Mouse (Mus musculus): ENCODE results near the gene Tec. TPM values are rescaled to one million over a fixed set of nuclear protein-coding genes. Genes with fewer than 3 reads are reported as not detected.

The Tec gene
- polyA plus RNA-seq, 1 experiment from 2014 or later = 8.8 TPM

DNA sequence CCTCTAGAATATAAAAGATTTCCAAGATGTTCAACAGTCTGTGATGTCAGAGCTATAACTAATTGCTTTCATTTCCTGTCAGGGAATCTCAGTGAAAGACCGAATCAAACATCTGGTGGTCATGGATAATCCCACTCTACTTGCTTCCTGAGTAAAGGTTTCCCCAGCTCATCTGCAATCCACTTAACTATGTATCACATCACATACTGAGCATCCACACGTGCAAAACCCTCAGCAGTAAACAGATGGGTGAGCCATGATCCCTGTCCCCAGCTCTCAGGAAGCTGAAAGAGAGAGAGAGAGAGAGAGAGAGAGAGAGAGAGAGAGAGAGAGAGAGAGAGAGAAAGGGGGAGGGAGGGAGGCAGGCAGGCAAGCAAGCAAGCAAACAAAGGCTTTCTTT, 51.8 kb downstream of the Tec start:
- WGBS = 18% methylated on average over 2 of the region's 2 CpGs
- no peak overlapping the region for H3K4me3 ChIP-seq (replicated peaks)
- ATAC-seq (ENCODE audit: low FRiP score) = 0 out of 2 replicates have a peak, but pooled peaks have one; percentile 35
- no peak overlapping the region for H3K9ac ChIP-seq (replicated peaks)
- H3K4me2 ChIP-seq = peak overlapping the region; percentile 34
- H3K27ac ChIP-seq (replicated peaks) = peak overlapping the region; percentile 18; the same call in 1 of the 2 replicates
- no peaks in the 10 kb centered on the region for H3K36me3 ChIP-seq
- no peaks in the 10 kb centered on the region for H3K27me3 ChIP-seq (replicated peaks)
- H3K4me1 ChIP-seq = peaks cover 14% of the 10 kb centered on the region; the same call in 1 of the 2 replicates
- H3K9me3 ChIP-seq (replicated peaks) = no peaks in the 10 kb centered on the region

GRCm38 (mm10) chr5:72816046-72816445, 52.2 kb downstream of the Tec start:
- WGBS = 53% methylated on average over 1 of the region's 1 CpGs
- no peak for ATAC-seq (ENCODE audit: low FRiP score)
- H3K27ac ChIP-seq (replicated peaks) = no peak overlapping the region

DNA sequence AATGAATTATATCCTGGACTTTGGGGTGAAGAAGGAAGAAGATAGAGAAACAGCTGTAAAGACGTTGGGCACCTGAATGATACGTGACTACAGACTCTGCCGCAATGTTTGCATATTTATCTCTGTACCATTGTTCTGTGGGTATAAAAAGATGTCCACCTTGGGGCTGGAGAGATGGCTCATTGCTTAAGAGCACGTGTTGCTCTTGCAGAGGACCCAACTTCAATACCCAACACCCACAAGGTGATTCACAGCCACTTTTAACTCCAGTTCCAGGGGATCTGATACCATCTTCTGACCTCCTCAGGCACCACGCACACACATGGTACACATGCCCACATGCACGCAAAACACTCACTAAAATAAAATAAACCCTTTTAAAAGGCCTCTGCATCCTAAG, 52.9 kb downstream of the Tec start:
- 93% methylated on average over 6 of the region's 6 CpGs for WGBS
- Histone ChIP-seq H3K27ac (replicated peaks) (no peak overlapping the region), H3K4me3 (replicated peaks) (no peak overlapping the region), H3K27me3 (replicated peaks) (no peaks in the 10 kb centered on the region), H3K9me3 (replicated peaks) (no peaks in the 10 kb centered on the region), H3K4me1 (peaks cover 16% of the 10 kb centered on the region; the same call in 1 of the 2 replicates), H3K36me3 (no peaks in the 10 kb centered on the region), H3K9ac (replicated peaks) (no peak overlapping the region), H3K4me2 (no peak overlapping the region)
- no peak for ATAC-seq (ENCODE audit: low FRiP score)

More at GRCm38 (mm10) chr5:72816046-72816445, 52.2 kb downstream of the Tec start:
- Histone ChIP-seq H3K36me3 (no peaks in the 10 kb centered on the region), H3K4me3 (replicated peaks) (no peak overlapping the region), H3K9me3 (replicated peaks) (no peaks in the 10 kb centered on the region), H3K9ac (replicated peaks) (no peak overlapping the region), H3K4me1 (peaks cover 16% of the 10 kb centered on the region; the same call in 1 of the 2 replicates), H3K4me2 (no peak overlapping the region), H3K27me3 (replicated peaks) (no peaks in the 10 kb centered on the region)

- WGBS = 84% methylated on average over 5 of the region's 5 CpGs
These were observed 54.2 kb downstream of the Tec start for GRCm38 (mm10) chr5:72814072-72814471.

DNA sequence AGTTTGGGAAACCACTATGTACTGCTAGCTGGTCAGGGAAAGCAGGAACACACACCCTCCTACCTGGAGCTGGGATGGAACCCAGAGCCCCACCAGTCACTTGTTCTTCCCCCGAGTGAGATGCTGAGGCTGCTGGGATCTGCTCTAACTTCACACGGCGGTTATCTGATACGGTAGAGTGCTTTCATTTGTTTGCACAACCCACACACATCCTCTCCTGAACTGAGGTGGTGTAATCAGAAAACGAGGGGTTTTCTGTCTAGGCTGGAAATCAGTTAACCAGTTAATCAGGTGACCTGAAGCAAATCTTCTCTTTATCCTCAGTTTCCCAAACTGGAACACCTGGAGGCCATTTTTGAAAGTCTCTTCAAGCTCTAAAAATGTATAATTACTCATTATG, 55.4 kb downstream of the Tec start:
- ATAC-seq (ENCODE audit: low FRiP score) = no peak
- Histone ChIP-seq H3K27me3 (replicated peaks) (no peaks in the 10 kb centered on the region), H3K4me1 (peaks cover 29% of the 10 kb centered on the region; the same call in 1 of the 2 replicates), H3K27ac (replicated peaks) (no peak overlapping the region), H3K9ac (replicated peaks) (no peak overlapping the region), H3K4me2 (no peak overlapping the region), H3K4me3 (replicated peaks) (no peak overlapping the region), H3K36me3 (no peaks in the 10 kb centered on the region), H3K9me3 (replicated peaks) (no peaks in the 10 kb centered on the region)
- 68% methylated on average over 5 of the region's 5 CpGs for WGBS

More at GRCm38 (mm10) chr5:72814072-72814471, 54.2 kb downstream of the Tec start:
- peaks cover 22% of the 10 kb centered on the region; the same call in 1 of the 2 replicates for H3K4me1 ChIP-seq
- H3K4me3 ChIP-seq (replicated peaks) = no peak overlapping the region
- H3K27ac ChIP-seq (replicated peaks) = no peak overlapping the region
- no peak overlapping the region for H3K4me2 ChIP-seq
- ATAC-seq (ENCODE audit: low FRiP score) = no peak
- H3K9me3 ChIP-seq (replicated peaks) = no peaks in the 10 kb centered on the region
- no peak overlapping the region for H3K9ac ChIP-seq (replicated peaks)
- H3K27me3 ChIP-seq (replicated peaks) = no peaks in the 10 kb centered on the region
- no peaks in the 10 kb centered on the region for H3K36me3 ChIP-seq

- Histone ChIP-seq H3K4me1 (peaks cover 23% of the 10 kb centered on the region; the same call in 1 of the 2 replicates), H3K9me3 (replicated peaks) (no peaks in the 10 kb centered on the region), H3K27ac (replicated peaks) (no peak overlapping the region), H3K4me2 (no peak overlapping the region), H3K36me3 (no peaks in the 10 kb centered on the region), H3K27me3 (replicated peaks) (no peaks in the 10 kb centered on the region), H3K4me3 (replicated peaks) (no peak overlapping the region), H3K9ac (replicated peaks) (no peak overlapping the region)
- 88% methylated on average over 3 of the region's 3 CpGs for WGBS
- ATAC-seq (ENCODE audit: low FRiP score) = no peak
These were observed 56.0 kb downstream of the Tec start for GRCm38 (mm10) chr5:72812328-72812727.

- no peak for ATAC-seq (ENCODE audit: low FRiP score)
- Histone ChIP-seq H3K4me1 (peaks cover 17% of the 10 kb centered on the region; the same call in 1 of the 2 replicates), H3K36me3 (no peaks in the 10 kb centered on the region), H3K9me3 (replicated peaks) (no peaks in the 10 kb centered on the region), H3K9ac (replicated peaks) (no peak overlapping the region), H3K27ac (replicated peaks) (no peak overlapping the region), H3K27me3 (replicated peaks) (no peaks in the 10 kb centered on the region), H3K4me2 (no peak overlapping the region), H3K4me3 (replicated peaks) (no peak overlapping the region)
- WGBS = 55% methylated on average over 3 of the region's 3 CpGs
These were observed 56.9 kb downstream of the Tec start for GRCm38 (mm10) chr5:72811397-72811796.

DNA sequence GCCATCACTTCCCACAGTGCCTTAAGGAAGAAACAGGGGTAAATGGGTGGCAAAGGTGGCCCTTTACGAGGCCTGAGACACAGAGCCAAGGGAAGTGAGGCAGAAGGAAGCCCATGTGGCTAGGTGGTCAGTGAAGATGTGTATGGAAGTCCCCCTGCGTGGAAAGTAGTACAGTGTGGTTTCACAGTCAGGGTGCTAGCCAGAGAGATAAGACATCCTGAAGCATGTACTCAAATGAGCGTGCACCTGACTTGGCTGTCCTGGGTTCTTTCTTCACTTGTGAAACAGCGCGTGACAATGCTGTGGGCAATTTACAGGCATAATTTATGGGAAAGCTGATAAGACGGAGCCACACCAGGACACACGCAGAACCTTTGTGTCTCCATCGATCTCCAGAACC, 57.3 kb downstream of the Tec start:
- Histone ChIP-seq H3K4me1 (peaks cover 17% of the 10 kb centered on the region; the same call in 1 of the 2 replicates), H3K9ac (replicated peaks) (no peak overlapping the region), H3K4me2 (no peak overlapping the region), H3K36me3 (no peaks in the 10 kb centered on the region), H3K4me3 (replicated peaks) (no peak overlapping the region), H3K27me3 (replicated peaks) (no peaks in the 10 kb centered on the region), H3K27ac (replicated peaks) (no peak overlapping the region), H3K9me3 (replicated peaks) (no peaks in the 10 kb centered on the region)
- no peak for ATAC-seq (ENCODE audit: low FRiP score)
- WGBS = 80% methylated on average over 8 of the region's 8 CpGs

DNA sequence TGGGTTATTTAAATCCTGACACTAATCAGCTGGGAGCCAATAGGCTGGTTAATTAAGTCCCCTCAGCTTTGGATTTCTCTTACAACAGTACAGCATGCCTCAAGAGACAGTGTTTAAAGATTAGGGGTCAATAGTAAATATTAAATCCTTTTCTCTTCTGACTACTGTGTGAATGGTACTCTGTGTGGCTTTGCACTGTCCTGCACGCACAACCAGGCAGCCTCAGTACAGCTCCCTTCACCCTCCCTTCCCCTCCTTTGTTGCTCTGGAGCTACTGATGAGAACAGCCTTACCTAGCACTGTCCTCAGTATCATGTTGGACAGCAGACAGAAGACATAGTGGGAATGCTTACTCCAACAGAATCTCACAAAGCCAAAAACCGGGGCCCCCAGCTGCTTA, 58.8 kb downstream of the Tec start:
- no peak overlapping the region for H3K9ac ChIP-seq (replicated peaks)
- peak; percentile 52; the same call in 1 of the 2 replicates for ATAC-seq (ENCODE audit: low FRiP score)
- peaks cover 17% of the 10 kb centered on the region; the same call in 1 of the 2 replicates for H3K4me1 ChIP-seq
- no peaks in the 10 kb centered on the region for H3K36me3 ChIP-seq
- H3K27me3 ChIP-seq (replicated peaks) = no peaks in the 10 kb centered on the region
- no peak overlapping the region for H3K4me2 ChIP-seq
- H3K4me3 ChIP-seq (replicated peaks) = no peak overlapping the region
- 57% methylated on average over 2 of the region's 2 CpGs for WGBS
- peak overlapping the region; percentile 46; the same call in 1 of the 2 replicates for H3K27ac ChIP-seq (replicated peaks)
- H3K9me3 ChIP-seq (replicated peaks) = no peaks in the 10 kb centered on the region

GRCm38 (mm10) chr5:72808456-72809111, 59.7 kb downstream of the Tec start:
- Histone ChIP-seq H3K9ac (replicated peaks) (no peak overlapping the region), H3K4me3 (replicated peaks) (no peak overlapping the region), H3K4me1 (peaks cover 17% of the 10 kb centered on the region; the same call in 1 of the 2 replicates), H3K36me3 (no peaks in the 10 kb centered on the region), H3K9me3 (replicated peaks) (no peaks in the 10 kb centered on the region), H3K4me2 (peak overlapping the region; percentile 5; the same call in 1 of the 2 replicates), H3K27ac (replicated peaks) (peak overlapping the region; percentile 46; the same call in 1 of the 2 replicates), H3K27me3 (replicated peaks) (no peaks in the 10 kb centered on the region)
- WGBS = 55% methylated on average over 14 of the region's 14 CpGs
- no peak for ATAC-seq (ENCODE audit: low FRiP score)

DNA sequence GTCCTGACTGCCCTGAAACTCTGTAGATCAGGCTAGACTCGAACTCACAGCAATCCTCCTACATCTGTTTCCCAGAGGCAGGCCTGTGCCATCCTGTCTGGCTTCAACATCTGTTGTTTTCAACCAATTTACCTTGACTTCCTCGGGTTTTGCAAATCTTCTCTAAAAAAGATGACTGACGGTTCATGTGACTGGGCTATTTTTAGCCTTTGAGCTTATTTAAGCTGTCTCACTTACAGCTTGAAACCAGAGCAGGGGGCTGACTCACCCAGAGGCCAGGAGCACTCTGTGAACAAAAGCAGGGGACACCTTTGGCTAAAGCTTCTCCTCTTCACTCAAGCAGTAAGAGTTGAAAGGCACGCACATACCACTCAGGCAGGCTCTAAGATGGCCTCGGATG, 65.4 kb downstream of the Tec start:
- Histone ChIP-seq H3K4me3 (replicated peaks) (no peak overlapping the region), H3K9me3 (replicated peaks) (no peaks in the 10 kb centered on the region), H3K9ac (replicated peaks) (no peak overlapping the region), H3K4me2 (no peak overlapping the region), H3K4me1 (no peaks in the 10 kb centered on the region), H3K36me3 (no peaks in the 10 kb centered on the region), H3K27ac (replicated peaks) (no peak overlapping the region), H3K27me3 (replicated peaks) (no peaks in the 10 kb centered on the region)
- WGBS = 80% methylated on average over 5 of the region's 5 CpGs
- no peak for ATAC-seq (ENCODE audit: low FRiP score)

DNA sequence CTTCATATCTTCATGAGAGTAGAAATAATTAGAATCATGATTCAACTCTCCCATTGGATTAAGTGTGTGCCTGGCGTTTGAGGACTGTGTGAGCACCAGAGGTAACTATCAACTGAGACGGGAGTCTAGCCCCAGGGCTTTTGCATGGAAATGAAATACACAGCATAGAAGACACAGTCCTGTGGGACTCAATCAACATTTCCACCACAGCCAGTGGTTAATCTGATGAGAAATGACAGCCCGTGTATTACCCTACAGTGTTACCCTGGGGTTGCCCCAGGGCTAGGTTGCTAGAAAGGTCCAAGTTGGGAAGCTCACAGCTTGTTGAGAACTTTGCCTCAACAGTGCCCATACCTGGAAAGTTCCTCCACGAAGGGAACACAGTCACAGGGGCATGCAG, 69.7 kb downstream of the Tec start:
- ATAC-seq (ENCODE audit: low FRiP score) = no peak
- Histone ChIP-seq H3K36me3 (no peaks in the 10 kb centered on the region), H3K4me3 (replicated peaks) (no peak overlapping the region), H3K27ac (replicated peaks) (no peak overlapping the region), H3K4me2 (no peak overlapping the region), H3K27me3 (replicated peaks) (no peaks in the 10 kb centered on the region), H3K9ac (replicated peaks) (no peak overlapping the region), H3K4me1 (no peaks in the 10 kb centered on the region), H3K9me3 (replicated peaks) (no peaks in the 10 kb centered on the region)
- WGBS = 75% methylated on average over 4 of the region's 4 CpGs
